Mouse (Mus musculus): ENCODE data around the gene Tnnc2.

The Tnnc2 gene

GRCm38 (mm10) chr2:164737377-164738090, 42.2 kb downstream of the Tnnc2 start:
- no peak for DNase-seq (ENCODE audit: low read depth)

- no peak for DNase-seq (ENCODE audit: low read depth)
These were observed 44.3 kb downstream of the Tnnc2 start for GRCm38 (mm10) chr2:164735446-164735845.

- no peak for DNase-seq (ENCODE audit: low read depth)
These were observed 44.9 kb downstream of the Tnnc2 start for GRCm38 (mm10) chr2:164734839-164735238.

- no peak for DNase-seq (ENCODE audit: low read depth)
These were observed 46.5 kb downstream of the Tnnc2 start for GRCm38 (mm10) chr2:164733259-164733658.

GRCm38 (mm10) chr2:164731719-164732118, 48.0 kb downstream of the Tnnc2 start:
- DNase-seq (ENCODE audit: low read depth), result no peak

All from induced T-regulatory cell, adult 2 months (primary cell).